Mouse (Mus musculus): ENCODE measurements around the gene Arhgdig. TPM values are rescaled to one million over a fixed set of nuclear protein-coding genes. Genes with fewer than 3 reads are reported as not detected.
"Not testable (repeated sequence)": the region's sequence is repeated elsewhere in the genome, so short reads cannot be mapped to it uniquely, and the experiment has no call there.

The Arhgdig gene
- total RNA-seq, 2 experiments from 2014 or later: 165 to 166 TPM

GRCm38 (mm10) chr17:26212241-26212640, 4.7 kb upstream of the Arhgdig start:
- DNase-seq: no peak
- intact Hi-C loops (cut with DNase I): no loop called here

- intact Hi-C loops (cut with DNase I): no loop called here
- no peak for DNase-seq
Measured at GRCm38 (mm10) chr17:26206392-26206791, 1.2 kb downstream of the Arhgdig start.

- intact Hi-C loops (cut with DNase I): no loop called here
- no peak for DNase-seq
Measured at GRCm38 (mm10) chr17:26204766-26205165, 2.8 kb downstream of the Arhgdig start.

GRCm38 (mm10) chr17:26203321-26203811, 4.2 kb downstream of the Arhgdig start:
- intact Hi-C loops (cut with DNase I): no loop called here
- no peak for DNase-seq

- DNase-seq: no peak
- intact Hi-C loops (cut with DNase I): no loop called here
Measured at GRCm38 (mm10) chr17:26202737-26203136, 4.8 kb downstream of the Arhgdig start, which contains the start of gene Rgs11. Gene Rgs11 (plus strand): TSS chr17:26202951.

DNA sequence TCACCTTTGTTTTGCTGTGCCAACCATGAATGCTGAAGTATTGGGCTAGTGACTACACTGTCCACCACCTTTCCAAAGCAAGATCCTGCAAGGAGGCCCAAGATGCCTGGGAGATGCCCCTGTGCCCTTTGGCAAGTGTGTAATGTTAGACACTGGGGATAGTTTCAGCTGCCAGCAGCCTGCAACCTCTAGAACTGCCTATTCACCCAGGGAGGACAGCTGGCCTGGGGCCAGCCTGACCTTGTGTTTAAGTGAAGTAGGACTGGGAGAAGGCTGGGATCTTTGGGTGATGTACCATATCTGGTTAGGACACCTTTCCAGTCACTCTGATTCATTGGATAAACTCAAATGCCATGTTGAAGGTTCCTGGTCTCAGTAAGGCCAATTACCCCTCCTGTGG, 5.6 kb downstream of the Arhgdig start:
- no peak for DNase-seq
- intact Hi-C loops (cut with DNase I): no loop called here

GRCm38 (mm10) chr17:26200831-26201705, 6.5 kb downstream of the Arhgdig start:
- peak; percentile 27 for DNase-seq
- intact Hi-C loops (cut with DNase I): no loop called here

DNA sequence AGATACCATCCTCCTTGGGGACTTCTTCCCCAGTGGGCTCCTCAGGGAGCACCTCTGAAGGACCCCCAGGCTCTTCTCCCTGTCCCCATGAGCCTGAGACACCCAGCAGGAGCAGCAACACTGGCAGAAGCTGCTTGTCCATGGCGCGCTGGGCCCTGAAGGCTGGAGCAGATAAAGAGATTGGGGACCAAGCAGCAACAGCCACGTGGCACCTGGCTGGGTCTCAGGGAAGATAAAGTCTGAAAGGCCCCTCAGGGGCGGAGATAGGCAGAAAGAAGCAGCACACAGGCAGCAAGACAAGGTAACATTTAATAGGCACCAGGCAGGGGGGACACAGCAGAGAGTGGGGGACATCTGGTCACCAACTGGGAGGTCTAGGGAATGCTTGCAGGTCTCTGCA, 8.7 kb downstream of the Arhgdig start, which contains the start of gene Pdia2:
Gene Pdia2, minus strand, starts transcription at position 196 of the 400 bp plus-strand sequence.
- intact Hi-C loops (cut with DNase I): no loop called here
- DNase-seq: no peak

- DNase-seq: no peak
- intact Hi-C loops (cut with DNase I): no loop called here
Measured at GRCm38 (mm10) chr17:26192481-26193190, 14.9 kb downstream of the Arhgdig start.

GRCm38 (mm10) chr17:26191486-26191885, 16.1 kb downstream of the Arhgdig start:
- not testable (repeated sequence) for DNase-seq

DNA sequence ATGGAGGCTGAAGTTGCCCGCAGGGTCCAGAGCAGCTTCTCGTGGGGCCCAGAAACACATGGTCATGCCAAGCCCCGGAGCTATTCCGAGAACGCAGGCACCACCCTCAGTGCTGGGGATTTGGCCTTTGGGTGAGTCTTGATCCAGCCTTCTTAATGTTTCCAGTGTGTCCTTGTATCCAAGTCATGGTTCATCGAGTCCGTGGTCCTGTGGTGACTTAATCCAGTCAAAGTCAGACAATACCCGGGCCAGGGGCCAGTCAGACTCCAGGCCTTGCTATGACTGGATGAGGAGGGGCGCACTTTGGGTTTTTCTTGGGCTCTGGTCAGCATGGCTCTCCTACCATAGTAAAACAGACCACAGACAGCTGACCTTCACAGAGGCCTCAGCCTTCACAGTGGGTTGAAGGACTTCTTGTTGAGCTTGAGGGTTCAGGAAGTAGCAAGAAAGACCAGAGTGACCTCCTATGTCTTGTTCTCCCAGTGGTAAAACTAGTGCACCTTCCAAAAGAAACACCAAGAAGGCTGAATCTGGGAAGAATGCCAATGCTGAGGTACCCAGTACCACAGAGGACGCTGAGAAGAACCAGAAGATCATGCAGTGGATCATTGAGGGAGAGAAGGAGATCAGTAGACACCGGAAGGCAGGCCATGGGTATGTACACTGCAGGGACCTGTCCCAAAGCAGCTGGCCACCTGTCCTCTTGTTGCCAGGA, 19.3 kb downstream of the Arhgdig start:
- intact Hi-C loops (cut with DNase I): no loop called here
- no peak for DNase-seq

More at GRCm38 (mm10) chr17:26191486-26191885, 16.1 kb downstream of the Arhgdig start:
- intact Hi-C loops (cut with DNase I): not testable (repeated sequence)

DNA sequence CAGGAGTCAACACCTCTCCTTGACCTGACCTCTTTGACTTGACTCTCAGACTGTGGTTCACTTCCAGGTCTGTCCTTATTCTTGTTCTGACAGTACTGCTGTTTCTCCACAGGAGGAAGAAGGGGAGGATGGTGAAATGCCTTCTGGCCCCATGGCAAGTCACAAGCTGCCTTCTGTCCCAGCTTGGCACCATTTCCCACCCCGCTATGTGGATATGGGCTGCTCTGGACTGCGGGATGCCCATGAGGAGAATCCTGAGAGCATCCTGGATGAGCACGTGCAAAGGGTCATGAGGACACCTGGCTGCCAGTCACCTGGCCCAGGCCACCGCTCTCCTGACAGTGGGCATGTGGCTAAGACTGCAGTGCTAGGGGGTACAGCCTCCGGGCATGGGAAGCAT, 20.0 kb downstream of the Arhgdig start:
- intact Hi-C loops (cut with DNase I): no loop called here
- no peak for DNase-seq

DNA sequence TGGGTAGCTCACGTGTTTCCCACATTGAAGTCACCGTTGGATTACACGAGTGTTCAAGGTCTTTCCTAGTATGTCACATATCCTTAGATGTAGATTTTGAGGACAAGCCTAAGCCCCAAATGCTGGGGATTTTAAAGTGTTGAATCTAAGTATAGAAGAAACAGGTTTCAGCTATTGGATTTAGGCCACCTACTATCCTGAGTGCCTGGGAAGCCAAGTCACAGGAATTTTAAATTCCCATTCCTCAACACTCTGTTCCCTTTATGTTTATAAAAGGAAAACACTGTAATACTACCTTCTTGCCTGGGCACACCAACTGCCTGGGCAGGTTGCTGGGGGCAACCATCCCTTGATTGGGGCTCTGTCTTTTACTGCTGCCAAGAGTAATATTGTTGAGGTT, 26.4 kb downstream of the Arhgdig start:
- DNase-seq: no peak
- intact Hi-C loops (cut with DNase I): no loop called here

DNA sequence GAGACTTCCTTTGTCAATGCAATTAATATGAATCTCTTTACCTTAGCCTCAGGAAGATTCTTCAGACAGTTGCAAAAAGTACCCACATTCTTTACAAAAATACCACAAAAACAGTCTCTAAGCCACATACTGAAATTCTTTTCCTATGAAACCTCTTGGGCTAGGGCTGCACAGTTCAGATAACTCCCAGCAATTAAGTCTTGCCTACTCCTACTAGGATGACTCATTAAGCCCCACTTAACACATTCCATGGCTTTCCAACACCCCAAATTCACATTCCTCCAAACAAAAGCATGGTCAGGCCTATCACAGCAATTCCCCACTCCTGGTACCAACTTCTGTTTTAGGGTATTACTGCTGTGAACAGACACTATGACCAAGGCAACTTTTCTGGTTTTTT, 29.0 kb downstream of the Arhgdig start:
- intact Hi-C loops (cut with DNase I): no loop called here

DNA sequence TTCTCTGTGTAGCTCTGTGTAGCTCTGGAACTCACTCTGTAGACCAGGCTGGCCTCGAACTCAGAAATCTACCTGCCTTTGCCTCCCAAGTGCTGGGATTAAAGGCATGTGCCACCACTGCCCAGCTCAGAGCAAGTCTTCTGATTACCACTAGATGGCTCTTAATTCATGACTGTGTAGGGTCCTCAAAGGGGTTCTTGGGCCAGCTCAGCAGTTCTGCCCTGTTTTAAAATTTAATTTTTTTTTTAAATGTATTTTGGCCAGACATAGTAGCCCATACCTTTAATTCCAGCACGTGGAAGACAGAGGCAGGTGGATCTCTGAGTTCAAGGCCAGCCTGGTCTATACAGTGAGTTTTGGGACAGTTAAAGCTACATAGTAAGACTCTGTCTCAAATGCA, 32.3 kb downstream of the Arhgdig start:
- DNase-seq: not testable (repeated sequence)

More for the DNA sequence above, 29.0 kb downstream of the Arhgdig start:
- DNase-seq: no peak

DNA sequence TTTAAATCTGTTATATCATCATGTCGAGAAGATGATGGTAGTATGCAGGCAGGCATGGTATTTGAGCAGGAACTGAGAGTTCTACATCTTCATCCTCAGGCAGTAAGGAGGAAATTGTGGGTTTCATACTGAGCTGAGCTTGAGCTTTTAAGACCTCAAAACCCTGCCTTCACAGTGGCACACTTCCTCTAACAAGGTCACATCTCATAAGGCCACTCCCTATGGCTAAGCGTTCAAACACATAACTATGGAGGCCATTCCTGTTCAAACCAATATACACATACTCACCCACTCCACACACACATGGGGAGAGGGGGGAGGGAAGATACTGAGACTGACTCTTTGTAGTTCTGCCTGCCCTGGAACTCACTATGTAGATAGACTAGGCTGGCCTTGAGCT, 39.5 kb downstream of the Arhgdig start:
- intact Hi-C loops (cut with DNase I): no loop called here
- DNase-seq: no peak

More for the DNA sequence above, 32.3 kb downstream of the Arhgdig start:
- intact Hi-C loops (cut with DNase I): not testable (repeated sequence)

DNA sequence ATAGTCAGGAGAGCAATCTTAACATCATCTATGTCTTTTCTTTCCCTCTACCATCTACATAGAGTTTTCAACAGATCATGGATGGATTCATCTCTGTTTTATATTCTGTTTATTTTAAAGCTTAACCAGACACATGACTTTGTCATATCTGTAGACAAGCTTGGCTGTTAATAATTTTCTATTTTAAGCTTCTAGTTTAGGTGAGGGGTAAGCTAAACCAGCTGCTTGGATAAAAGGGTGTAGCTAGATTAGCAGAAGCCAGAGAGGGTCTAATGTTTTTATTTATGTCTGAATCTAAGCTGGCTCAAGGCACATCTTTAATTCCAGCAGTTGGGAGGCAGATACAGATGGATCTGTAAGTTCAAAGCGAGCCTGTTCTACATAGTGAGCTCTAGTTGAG, 44.9 kb downstream of the Arhgdig start:
- intact Hi-C loops (cut with DNase I): no loop called here
- no peak for DNase-seq

DNA sequence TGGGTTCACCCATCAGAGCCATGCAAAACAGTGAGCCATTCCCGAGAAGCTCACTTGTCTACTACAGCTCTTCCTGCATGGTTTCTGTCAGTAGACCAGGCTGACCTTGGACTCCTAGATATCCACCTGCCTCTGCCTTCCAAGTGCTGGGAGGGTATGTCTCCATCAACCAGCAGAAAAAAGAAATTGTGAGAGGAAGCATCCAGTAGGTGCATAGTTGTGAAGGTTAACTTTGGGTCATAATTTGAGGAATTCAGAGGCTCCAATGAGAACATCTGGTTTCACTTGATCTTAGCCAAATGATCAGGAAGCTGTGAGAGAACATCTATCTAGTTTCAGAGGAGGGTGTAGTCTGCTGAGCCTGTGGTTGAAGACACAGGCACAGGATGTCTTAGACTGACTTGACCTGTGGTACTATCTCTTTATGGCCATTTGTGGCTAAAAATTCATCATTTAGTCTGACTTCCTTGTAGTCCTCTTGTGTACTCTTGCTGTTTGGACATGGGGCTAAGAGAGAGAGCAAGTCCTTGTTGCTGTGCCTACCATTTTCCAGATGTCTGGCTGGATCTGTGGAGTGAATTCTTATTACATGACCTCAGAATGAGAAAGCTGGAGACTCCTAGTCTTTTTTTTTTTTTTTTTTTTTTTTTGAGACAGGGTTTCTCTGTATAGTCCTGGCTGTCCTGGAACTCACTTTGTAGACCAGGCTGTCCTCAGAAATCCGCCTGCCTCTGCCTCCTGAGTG, 55.5 kb downstream of the Arhgdig start:
- intact Hi-C loops (cut with DNase I): no loop called here
- no peak for DNase-seq
